Mouse (Mus musculus) kidney, embryonic 15.5 days (tissue): ENCODE measurements around the gene Vegfa. TPM values are rescaled to one million over a fixed set of nuclear protein-coding genes. Genes with fewer than 3 reads are reported as not detected.

ENCODE experiments used
- ATAC-seq: fragments of 200-750 bp; cut with Nextera tagmentation; replicated peaks from 2 replicates; pipeline ENCODE4 v1.8.0; 2017; ENCODE audit warnings: moderate TSS enrichment; ENCODE audit not compliant: low FRiP score
- H3K27ac ChIP-seq: fragments of 300-500 bp; sonication (generic); 2 replicates; pipeline ENCODE4 v1.5.1; 2015; ENCODE audit warnings: mild to moderate bottlenecking, inconsistent platforms
- H3K27me3 ChIP-seq: fragments of 300-500 bp; sonication (generic); 2 replicates; pipeline ENCODE4 v1.6.1; 2015; ENCODE audit warnings: inconsistent platforms
- H3K36me3 ChIP-seq: fragments of 300-500 bp; sonication (generic); 2 replicates; pipeline ENCODE4 v1.6.1; 2015; ENCODE audit warnings: inconsistent platforms
- H3K4me1 ChIP-seq: fragments of 300-500 bp; sonication (generic); 2 replicates; pipeline ENCODE4 v1.6.1; 2015; ENCODE audit warnings: inconsistent platforms
- H3K4me2 ChIP-seq: fragments of 300-500 bp; sonication (generic); 2 replicates; pipeline ENCODE4 v1.6.1; 2015; ENCODE audit warnings: moderate library complexity, mild to moderate bottlenecking, inconsistent platforms
- H3K4me3 ChIP-seq: fragments of 300-500 bp; sonication (generic); replicated peaks from 2 replicates; pipeline ENCODE4 v1.5.1; 2015; ENCODE audit warnings: mild to moderate bottlenecking, inconsistent platforms
- H3K9ac ChIP-seq: fragments of 300-500 bp; sonication (generic); 2 replicates; pipeline ENCODE4 v1.6.1; 2015; ENCODE audit warnings: mild to moderate bottlenecking, inconsistent platforms
- H3K9me3 ChIP-seq: fragments of 300-500 bp; sonication (generic); replicated peaks from 2 replicates; pipeline ENCODE4 v1.6.1; 2016; ENCODE audit warnings: inconsistent platforms
- WGBS: fragments of 180-500 bp; shearing (Covaris S2); methylation state at CpG from one replicate; pipeline ENCODE4 v1.1.7; 2015; ENCODE audit warnings: mixed read lengths; 5-methylcytosine and 5-hydroxymethylcytosine counted together
- polyA plus RNA-seq: library from polyadenylated mRNA; unstranded; fragments of >200 nt; fragmentation: Nextera tagmentation; extraction: Ambion mirVana; gene quantifications from 2 replicates; pipeline ENCODE4 v1.2.1, GENCODE M21; 2015

Gene Vegfa
- polyA plus RNA-seq, 1 experiment from 2014 or later, result 6.6 TPM

GRCm38 (mm10) chr17:45979025-45979805 lies 53.0 kb downstream of the Vegfa start:
- no peak overlapping the region for H3K9ac ChIP-seq
- no peak for ATAC-seq
- WGBS, result 72% methylated on average over 10 of the region's 10 CpGs

GRCm38 (mm10) chr17:45974461-45974860 lies 57.7 kb downstream of the Vegfa start:
- H3K4me1 ChIP-seq, result peaks cover 30% of the 10 kb centered on the region
- no peaks in the 10 kb centered on the region for H3K36me3 ChIP-seq
- H3K9ac ChIP-seq, result no peak overlapping the region
- H3K4me2 ChIP-seq, result no peak overlapping the region
- no peak overlapping the region for H3K4me3 ChIP-seq
- no peak for ATAC-seq
- H3K9me3 ChIP-seq, result no peaks in the 10 kb centered on the region
- no peak overlapping the region for H3K27ac ChIP-seq
- 51% methylated on average over 7 of the region's 7 CpGs for WGBS
- no peaks in the 10 kb centered on the region for H3K27me3 ChIP-seq

More at GRCm38 (mm10) chr17:45979025-45979805, 53.0 kb downstream of the Vegfa start:
- H3K27ac ChIP-seq, result no peak overlapping the region
- no peaks in the 10 kb centered on the region for H3K36me3 ChIP-seq
- H3K9me3 ChIP-seq, result no peaks in the 10 kb centered on the region
- peaks cover 5% of the 10 kb centered on the region for H3K4me1 ChIP-seq
- no peaks in the 10 kb centered on the region for H3K27me3 ChIP-seq
- no peak overlapping the region for H3K4me3 ChIP-seq
- H3K4me2 ChIP-seq, result no peak overlapping the region

GRCm38 (mm10) chr17:45973214-45973613 lies 59.0 kb downstream of the Vegfa start:
- H3K36me3 ChIP-seq, result no peaks in the 10 kb centered on the region
- no peak overlapping the region for H3K4me2 ChIP-seq
- peaks cover 36% of the 10 kb centered on the region for H3K4me1 ChIP-seq
- WGBS, result 61% methylated on average over 7 of the region's 7 CpGs
- no peak overlapping the region for H3K4me3 ChIP-seq
- H3K27ac ChIP-seq, result peak overlapping the region; percentile 65; the same call in 1 of the 2 replicates
- peak; percentile 38; the same call in 1 of the 2 replicates for ATAC-seq
- H3K9ac ChIP-seq, result no peak overlapping the region
- H3K9me3 ChIP-seq, result no peaks in the 10 kb centered on the region
- no peaks in the 10 kb centered on the region for H3K27me3 ChIP-seq

- no peak for ATAC-seq
- Histone ChIP-seq H3K4me1 (peaks cover 44% of the 10 kb centered on the region), H3K4me2 (no peak overlapping the region), H3K36me3 (no peaks in the 10 kb centered on the region), H3K27me3 (no peaks in the 10 kb centered on the region), H3K9ac (no peak overlapping the region), H3K9me3 (no peaks in the 10 kb centered on the region), H3K4me3 (no peak overlapping the region), H3K27ac (no peak overlapping the region)
- 83% methylated on average over 7 of the region's 7 CpGs for WGBS
Observed at GRCm38 (mm10) chr17:45972405-45972804, 59.8 kb downstream of the Vegfa start.

DNA sequence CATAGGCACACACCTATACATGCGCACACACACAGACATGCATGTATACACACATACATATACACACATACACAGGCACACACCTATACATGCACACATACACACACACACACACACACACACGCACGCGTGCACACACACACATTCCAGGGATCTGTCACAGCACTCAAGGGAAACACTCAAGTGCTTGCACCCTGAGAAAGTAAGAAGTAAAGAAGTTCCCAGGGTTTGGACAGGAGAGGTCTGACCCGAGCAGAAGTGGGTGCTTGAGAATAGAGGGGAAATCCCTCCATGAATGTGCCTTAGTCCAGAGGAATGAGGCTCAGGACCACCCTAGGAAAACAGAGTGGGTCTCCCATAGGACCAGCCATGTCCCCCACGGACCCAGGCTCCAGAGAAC lies 60.4 kb downstream of the Vegfa start:
- no peaks in the 10 kb centered on the region for H3K9me3 ChIP-seq
- H3K36me3 ChIP-seq, result no peaks in the 10 kb centered on the region
- H3K27ac ChIP-seq, result no peak overlapping the region
- H3K4me2 ChIP-seq, result no peak overlapping the region
- no peaks in the 10 kb centered on the region for H3K27me3 ChIP-seq
- no peak overlapping the region for H3K4me3 ChIP-seq
- peaks cover 50% of the 10 kb centered on the region for H3K4me1 ChIP-seq
- no peak for ATAC-seq
- no peak overlapping the region for H3K9ac ChIP-seq
- WGBS, result 90% methylated on average over 6 of the region's 6 CpGs

DNA sequence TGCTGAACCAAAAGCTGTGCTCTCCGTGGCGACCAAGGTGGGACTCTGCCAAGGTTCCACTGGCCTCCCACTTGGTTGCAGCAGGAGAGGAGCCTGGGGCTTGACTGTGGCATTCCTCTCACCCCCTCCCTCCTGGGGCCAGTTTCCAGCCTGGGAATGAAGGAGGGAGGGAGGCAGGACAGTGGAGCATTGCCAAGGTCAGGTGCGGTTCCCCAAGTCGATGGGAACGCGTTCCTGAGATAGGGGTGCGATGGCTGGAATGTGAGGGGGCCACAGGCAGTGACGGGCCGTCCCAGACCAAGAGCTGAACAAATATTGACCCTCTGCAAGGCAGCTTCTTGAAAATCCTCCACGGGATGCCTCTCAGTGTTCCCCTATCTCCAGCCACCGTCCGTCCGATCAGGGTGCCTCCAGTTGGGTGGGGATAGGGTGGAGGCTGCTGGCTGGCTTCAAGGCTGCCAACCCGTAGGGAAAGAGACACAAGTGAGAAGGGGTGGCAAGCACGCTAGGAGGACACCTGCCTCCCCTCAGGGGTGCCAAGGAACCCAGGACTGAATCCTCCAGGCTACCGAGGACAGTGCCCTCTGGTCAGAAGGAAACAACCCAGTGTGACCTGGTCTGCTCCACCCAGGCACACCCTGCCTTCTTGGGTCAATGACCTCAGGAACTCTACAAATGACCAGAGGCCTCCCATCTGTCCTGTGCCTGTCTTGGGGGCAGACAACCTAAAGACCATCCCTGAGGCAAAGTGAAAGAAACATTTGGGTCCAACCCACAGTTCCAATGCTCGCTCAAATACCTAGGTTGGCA lies 61.2 kb downstream of the Vegfa start:
- WGBS, result 74% methylated on average over 17 of the region's 17 CpGs
- no peak for ATAC-seq
- Histone ChIP-seq H3K4me1 (peaks cover 55% of the 10 kb centered on the region), H3K4me3 (no peak overlapping the region), H3K9ac (no peak overlapping the region), H3K4me2 (no peak overlapping the region), H3K27me3 (no peaks in the 10 kb centered on the region), H3K9me3 (no peaks in the 10 kb centered on the region), H3K36me3 (no peaks in the 10 kb centered on the region), H3K27ac (no peak overlapping the region)

DNA sequence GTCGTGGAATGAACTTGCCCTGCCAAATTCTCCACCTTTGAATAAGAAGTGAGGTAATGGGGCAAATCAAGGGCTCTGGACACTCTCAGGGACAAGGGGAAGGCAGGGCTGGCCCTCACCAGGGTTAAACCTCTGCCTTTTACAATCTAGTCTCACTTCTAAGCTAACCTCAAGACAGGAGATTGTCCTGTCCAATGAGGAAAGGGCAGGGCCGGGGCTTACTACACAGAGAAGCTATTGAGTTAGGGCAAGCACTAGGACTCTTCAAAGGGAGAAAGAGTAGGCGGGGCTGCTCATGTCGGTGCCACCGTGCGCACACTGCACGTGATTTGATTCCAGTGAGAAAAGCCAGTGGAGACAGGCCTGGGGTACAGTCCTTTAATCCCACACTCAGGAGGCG lies 62.6 kb downstream of the Vegfa start:
- no peak overlapping the region for H3K4me3 ChIP-seq
- H3K36me3 ChIP-seq, result no peaks in the 10 kb centered on the region
- H3K27me3 ChIP-seq, result no peaks in the 10 kb centered on the region
- H3K9ac ChIP-seq, result no peak overlapping the region
- peaks cover 68% of the 10 kb centered on the region for H3K4me1 ChIP-seq
- H3K4me2 ChIP-seq, result no peak overlapping the region
- H3K27ac ChIP-seq, result no peak overlapping the region
- H3K9me3 ChIP-seq, result no peaks in the 10 kb centered on the region
- WGBS, result 41% methylated on average over 8 of the region's 8 CpGs
- no peak for ATAC-seq

GRCm38 (mm10) chr17:45968341-45968740 lies 63.8 kb downstream of the Vegfa start:
- WGBS, result 77% methylated on average over 11 of the region's 11 CpGs

More at GRCm38 (mm10) chr17:45968341-45968740, 63.8 kb downstream of the Vegfa start:
- Histone ChIP-seq H3K36me3 (no peaks in the 10 kb centered on the region), H3K4me1 (peaks cover 75% of the 10 kb centered on the region), H3K4me3 (no peak overlapping the region), H3K27me3 (no peaks in the 10 kb centered on the region), H3K9ac (no peak overlapping the region), H3K9me3 (no peaks in the 10 kb centered on the region), H3K27ac (no peak overlapping the region), H3K4me2 (no peak overlapping the region)
- no peak for ATAC-seq

Other genes with a start within 250 kb of the Vegfa start
- 154 and 155 TPM in 2 replicates for gene Mrps18a, start 78.6 kb upstream of the Vegfa start, polyA plus RNA-seq
- gene Rsph9, start 111.8 kb upstream of the Vegfa start, polyA plus RNA-seq, result 11.7 and 12.1 TPM in 2 replicates
- 37.5 and 39.2 TPM in 2 replicates for gene Mad2l1bp, start 121.2 kb upstream of the Vegfa start, polyA plus RNA-seq
- gene Gtpbp2, start 128.7 kb upstream of the Vegfa start, polyA plus RNA-seq, result 36.8 and 44.4 TPM in 2 replicates
- gene Polh, start 170.3 kb upstream of the Vegfa start, polyA plus RNA-seq, result 16.5 and 17.0 TPM in 2 replicates
- gene Xpo5, start 170.4 kb upstream of the Vegfa start, polyA plus RNA-seq, result 41.9 and 44.8 TPM in 2 replicates
- gene Polr1c, start 215.7 kb upstream of the Vegfa start, polyA plus RNA-seq, result 104 TPM in 2 replicates
- gene Yipf3, start 215.7 kb upstream of the Vegfa start, polyA plus RNA-seq, result 103 and 113 TPM in 2 replicates
- gene Lrrc73, start 221.2 kb upstream of the Vegfa start, polyA plus RNA-seq, result 0.60 and 0.71 TPM in 2 replicates